Mouse (Mus musculus) kidney, adult 2 months (tissue): ENCODE measurements at regions not wholly inside any gene's neighbourhood (a gene's known extent, or its start where the extent isn't known, plus 50 kb on each side); places are given as distances from the start of the nearest gene placed in this dataset.
A peak's percentile ranks its signal among the peaks of the same experiment; 100 is the strongest.

ENCODE experiments used
- DNase-seq: peaks from one replicate; pipeline ENCODE4 v3.0.0; 2021
- H3K27ac ChIP-seq: fragments of 200-500 bp; 2 replicates; pipeline ENCODE4 v1.5.1; 2012; ENCODE audit warnings: low read depth, low read length, control low read depth, inconsistent platforms; ENCODE audit not compliant: insufficient read depth
- H3K27me3 ChIP-seq: fragments of 200-500 bp; replicated peaks from 2 replicates; pipeline ENCODE4 v1.6.1; 2012; ENCODE audit warnings: mild to moderate bottlenecking, moderate library complexity, low read length, inconsistent platforms; ENCODE audit not compliant: control insufficient read depth, insufficient read depth
- H3K36me3 ChIP-seq: fragments of 200-500 bp; 2 replicates; pipeline ENCODE4 v1.6.1; 2012; ENCODE audit warnings: mild to moderate bottlenecking, moderate library complexity, low read length, inconsistent platforms; ENCODE audit not compliant: control insufficient read depth, insufficient read depth
- H3K4me1 ChIP-seq: fragments of 200-500 bp; 2 replicates; pipeline ENCODE4 v1.6.1; 2011; ENCODE audit warnings: low read length; ENCODE audit not compliant: control insufficient read depth, insufficient read depth
- H3K4me3 ChIP-seq: fragments of 200-500 bp; 2 replicates; pipeline ENCODE4 v1.5.1; 2011; ENCODE audit warnings: mild to moderate bottlenecking, low read depth, low read length, control low read depth; ENCODE audit not compliant: insufficient read depth
- CTCF ChIP-seq: fragments of 200-500 bp; conservative IDR thresholded peaks from 2 replicates; pipeline ENCODE4 v1.5.1; 2011; ENCODE audit warnings: low read depth, mild to moderate bottlenecking, control low read depth, low read length, moderate library complexity, mixed read lengths; ENCODE audit not compliant: insufficient read depth, insufficient read length
- POLR2A ChIP-seq: fragments of 200-500 bp; IDR thresholded peaks from one replicate; pipeline ENCODE4 v1.6.1; 2011; ENCODE audit warnings: low read depth, low read length, control low read depth
- WGBS: fragments of 180-500 bp; shearing (Covaris S2); methylation state at CpG from one replicate; pipeline ENCODE4 v1.1.7; 2018; 5-methylcytosine and 5-hydroxymethylcytosine counted together

DNA sequence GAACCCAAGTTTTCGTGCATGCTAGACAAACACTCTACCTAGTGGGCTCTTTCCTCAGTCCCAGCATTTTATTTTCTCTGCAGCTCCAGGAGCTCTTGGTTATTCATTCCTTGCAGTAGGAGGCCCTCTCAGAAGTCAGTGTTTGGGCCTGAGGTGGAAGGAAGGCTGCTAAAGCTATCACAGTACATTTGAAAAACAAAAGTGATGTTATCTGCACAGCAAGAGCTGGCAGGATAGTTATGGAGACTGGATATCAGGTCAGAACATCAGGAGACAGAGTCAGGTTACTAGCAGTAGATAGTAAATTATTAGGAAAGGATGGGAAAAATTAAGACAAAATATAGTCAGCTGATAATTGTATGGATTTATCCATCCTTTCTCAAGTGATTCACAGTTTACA, 152.2 kb downstream of the Mtx2 start:
- Histone ChIP-seq H3K4me3 (no peak overlapping the region), H3K27me3 (no peaks in the 10 kb centered on the region; the same call in 1 of the 2 replicates), H3K4me1 (no peaks in the 10 kb centered on the region), H3K27ac (no peak overlapping the region), H3K36me3 (no peaks in the 10 kb centered on the region)
- WGBS = 91% methylated on average over 1 of the region's 1 CpGs
- TF ChIP-seq POLR2A = no peak
- no peak for TF ChIP-seq CTCF
- DNase-seq = no peak

DNA sequence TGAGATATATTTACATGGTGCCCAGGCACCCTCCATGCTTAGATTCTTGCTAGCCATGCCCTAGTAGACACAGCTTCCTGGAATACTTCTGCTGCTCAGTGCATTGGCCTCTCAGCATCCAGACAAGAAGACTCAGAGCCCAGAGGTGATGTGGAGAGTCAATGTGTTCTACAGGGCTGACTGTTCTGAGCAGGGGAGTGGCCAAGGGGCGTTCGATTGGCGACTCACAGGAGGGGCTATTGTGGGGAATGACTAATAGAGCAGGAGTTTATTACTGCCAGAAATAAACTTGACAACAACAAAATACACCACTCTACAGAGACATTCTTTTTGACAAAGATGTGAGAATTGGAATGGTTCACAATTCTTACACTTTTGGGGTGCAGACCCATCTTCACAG, 156.3 kb downstream of the Mtx2 start:
- Histone ChIP-seq H3K4me3 (no peak overlapping the region), H3K27me3 (no peaks in the 10 kb centered on the region; the same call in 1 of the 2 replicates), H3K36me3 (no peaks in the 10 kb centered on the region), H3K27ac (no peak overlapping the region), H3K4me1 (no peaks in the 10 kb centered on the region)
- no peak for TF ChIP-seq CTCF
- TF ChIP-seq POLR2A = no peak
- no peak for DNase-seq
- WGBS = 80% methylated on average over 3 of the region's 3 CpGs

DNA sequence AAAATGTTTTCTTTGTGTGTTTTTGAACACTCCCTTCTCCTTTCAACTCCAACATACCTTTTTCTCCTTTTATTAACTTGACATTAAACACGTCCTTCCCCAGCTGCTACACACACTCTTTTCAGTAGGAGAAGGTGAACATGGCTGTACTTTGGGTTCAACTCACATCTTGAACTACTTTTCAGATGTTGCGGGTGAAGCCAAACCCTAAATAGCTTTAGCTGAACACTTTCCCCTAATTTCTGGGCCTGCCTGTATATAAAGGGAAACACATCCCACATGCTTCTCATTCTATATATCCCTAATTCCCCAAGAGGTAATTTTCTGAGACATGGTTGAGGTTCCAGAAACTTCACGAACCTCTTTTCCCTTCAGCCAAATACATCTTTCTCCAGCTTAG, 168.2 kb downstream of the Mtx2 start:
- H3K27ac ChIP-seq = no peak overlapping the region
- no peaks in the 10 kb centered on the region for H3K36me3 ChIP-seq
- TF ChIP-seq CTCF (no peak), POLR2A (no peak)
- no peak overlapping the region for H3K4me3 ChIP-seq
- no peaks in the 10 kb centered on the region for H3K27me3 ChIP-seq
- no peaks in the 10 kb centered on the region for H3K4me1 ChIP-seq
- DNase-seq = no peak
- 82% methylated on average over 3 of the region's 3 CpGs for WGBS

DNA sequence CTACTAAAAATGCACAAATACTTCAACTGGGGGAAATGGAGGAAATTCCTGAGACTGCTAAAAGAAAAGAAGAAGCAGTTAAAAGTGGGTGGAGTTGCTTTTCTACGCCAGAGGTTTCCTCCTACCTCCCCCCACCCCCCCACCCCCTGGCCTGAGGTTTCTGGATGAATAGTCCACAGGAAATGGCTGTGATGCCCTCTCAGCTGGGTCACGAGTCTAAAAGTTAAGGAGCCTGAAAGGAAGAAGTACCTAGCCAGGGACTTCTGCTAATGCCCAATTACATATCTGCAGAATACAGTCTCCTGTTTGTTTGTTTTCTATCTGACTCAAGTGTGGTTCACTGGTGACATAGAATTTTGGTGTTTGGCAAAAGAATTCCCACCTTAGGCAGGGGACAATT, 169.4 kb downstream of the Mtx2 start:
- Histone ChIP-seq H3K4me1 (no peaks in the 10 kb centered on the region), H3K27me3 (no peaks in the 10 kb centered on the region), H3K27ac (peak overlapping the region; percentile 44; the same call in 1 of the 2 replicates), H3K4me3 (no peak overlapping the region), H3K36me3 (no peaks in the 10 kb centered on the region)
- whole genome bisulfite sequencing = 30% methylated on average over 2 of the region's 2 CpGs
- peak; percentile 41 for DNase-seq
- TF ChIP-seq CTCF (no peak), POLR2A (no peak)

DNA sequence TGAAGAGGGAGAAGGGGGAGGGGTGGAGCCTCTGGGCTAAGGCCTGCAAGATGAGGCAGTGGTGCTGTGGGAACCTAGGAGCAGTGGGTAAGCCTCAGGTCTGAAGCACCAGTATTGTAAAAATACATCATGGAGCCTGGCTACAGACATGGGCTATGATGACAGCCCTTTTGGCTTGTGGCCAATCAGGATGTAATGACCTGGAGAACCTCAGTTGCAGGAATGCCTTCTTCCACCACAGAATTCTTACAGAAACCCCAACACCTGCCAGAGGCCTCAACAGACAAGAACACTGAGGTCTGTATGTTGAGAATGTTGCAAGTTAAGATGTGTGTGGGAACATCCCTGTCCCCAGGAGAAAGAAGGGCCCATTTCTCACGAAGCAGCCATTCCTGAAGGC, 172.1 kb downstream of the Mtx2 start:
- no peaks in the 10 kb centered on the region for H3K27me3 ChIP-seq
- no peaks in the 10 kb centered on the region for H3K4me1 ChIP-seq
- H3K27ac ChIP-seq = no peak overlapping the region
- DNase-seq = no peak
- no peak overlapping the region for H3K4me3 ChIP-seq
- no peak for TF ChIP-seq CTCF
- TF ChIP-seq POLR2A = no peak
- 85% methylated on average over 1 of the region's 1 CpGs for WGBS
- no peaks in the 10 kb centered on the region for H3K36me3 ChIP-seq

DNA sequence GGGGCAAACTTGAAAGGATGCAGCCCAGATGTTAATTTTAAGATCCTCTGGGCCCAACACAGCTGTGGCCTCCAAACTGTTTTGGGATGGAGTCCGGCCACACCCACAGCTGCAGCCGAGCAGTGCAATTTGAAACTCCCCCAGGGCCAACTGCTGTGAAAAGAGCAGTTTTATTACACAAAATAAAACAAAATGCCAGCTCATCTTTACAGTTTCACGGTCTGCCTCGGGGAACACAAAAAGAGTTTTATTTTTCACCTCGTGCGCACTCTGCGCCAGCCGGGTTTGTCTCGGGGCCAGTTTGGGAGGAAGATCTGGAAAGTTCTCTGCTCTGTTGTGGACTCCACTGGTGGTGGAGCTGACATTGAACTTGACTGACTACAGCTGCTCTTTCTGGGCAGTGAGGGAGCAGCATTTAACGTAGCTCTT, 174.8 kb downstream of the Mtx2 start:
- H3K27ac ChIP-seq = no peak overlapping the region
- no peaks in the 10 kb centered on the region for H3K4me1 ChIP-seq
- DNase-seq = no peak
- H3K36me3 ChIP-seq = no peaks in the 10 kb centered on the region
- TF ChIP-seq POLR2A = no peak
- no peak for TF ChIP-seq CTCF
- H3K4me3 ChIP-seq = no peak overlapping the region
- no peaks in the 10 kb centered on the region for H3K27me3 ChIP-seq
- WGBS = 26% methylated on average over 10 of the region's 10 CpGs

DNA sequence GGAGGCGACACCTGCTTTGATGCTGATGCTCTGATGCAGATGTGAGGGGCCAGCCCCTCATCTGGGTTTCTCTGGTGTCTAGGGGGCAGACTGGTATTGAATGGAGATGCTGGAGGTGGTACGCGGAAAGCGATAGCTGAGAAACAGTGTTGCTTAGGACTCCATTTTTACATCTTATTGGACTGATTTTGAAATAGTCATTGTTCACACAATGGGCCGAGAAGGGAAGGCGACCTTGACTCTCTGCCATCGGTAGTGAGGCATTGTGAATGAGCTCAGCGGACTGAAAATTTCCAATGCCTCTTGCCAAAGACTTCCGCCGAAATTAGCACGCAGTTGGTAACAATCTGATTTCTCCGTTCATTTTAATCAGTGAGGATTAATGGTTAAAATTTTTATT, 177.0 kb downstream of the Mtx2 start:
- Histone ChIP-seq H3K27ac (no peak overlapping the region), H3K27me3 (no peaks in the 10 kb centered on the region), H3K36me3 (no peaks in the 10 kb centered on the region), H3K4me3 (no peak overlapping the region), H3K4me1 (no peaks in the 10 kb centered on the region)
- TF ChIP-seq CTCF (no peak), POLR2A (no peak)
- peak; percentile 12 for DNase-seq
- 57% methylated on average over 12 of the region's 12 CpGs for WGBS

DNA sequence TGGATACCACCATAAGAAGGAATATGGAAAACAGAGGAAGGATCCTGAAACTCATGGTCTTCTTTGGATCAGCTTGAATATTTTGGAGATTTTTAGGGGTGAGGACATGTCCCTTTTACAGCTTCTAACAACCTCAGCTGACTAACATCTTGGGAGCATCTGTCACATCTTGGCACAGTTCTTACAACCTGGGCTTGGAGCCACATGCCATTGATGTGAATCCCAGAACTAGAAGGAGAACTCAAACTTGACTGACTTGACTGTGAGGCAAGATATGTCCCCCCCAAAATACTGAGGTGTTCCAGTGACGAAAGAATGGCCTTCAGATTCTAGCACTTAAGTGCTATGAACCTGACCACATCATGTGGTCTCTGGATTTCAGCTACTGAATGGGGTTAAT, 182.5 kb downstream of the Mtx2 start:
- Histone ChIP-seq H3K27ac (no peak overlapping the region), H3K36me3 (no peaks in the 10 kb centered on the region), H3K4me1 (no peaks in the 10 kb centered on the region), H3K4me3 (no peak overlapping the region), H3K27me3 (no peaks in the 10 kb centered on the region)
- TF ChIP-seq POLR2A (no peak), CTCF (no peak)
- no peak for DNase-seq
- 91% methylated on average over 1 of the region's 1 CpGs for WGBS
